Mouse (Mus musculus) thymus, postnatal 14 days (tissue): Measurements from ENCODE around the gene Uck1.

Experiments used
- DNase-seq: peaks from one replicate; pipeline ENCODE4 v3.0.0; 2021

Uck1 gene

DNA sequence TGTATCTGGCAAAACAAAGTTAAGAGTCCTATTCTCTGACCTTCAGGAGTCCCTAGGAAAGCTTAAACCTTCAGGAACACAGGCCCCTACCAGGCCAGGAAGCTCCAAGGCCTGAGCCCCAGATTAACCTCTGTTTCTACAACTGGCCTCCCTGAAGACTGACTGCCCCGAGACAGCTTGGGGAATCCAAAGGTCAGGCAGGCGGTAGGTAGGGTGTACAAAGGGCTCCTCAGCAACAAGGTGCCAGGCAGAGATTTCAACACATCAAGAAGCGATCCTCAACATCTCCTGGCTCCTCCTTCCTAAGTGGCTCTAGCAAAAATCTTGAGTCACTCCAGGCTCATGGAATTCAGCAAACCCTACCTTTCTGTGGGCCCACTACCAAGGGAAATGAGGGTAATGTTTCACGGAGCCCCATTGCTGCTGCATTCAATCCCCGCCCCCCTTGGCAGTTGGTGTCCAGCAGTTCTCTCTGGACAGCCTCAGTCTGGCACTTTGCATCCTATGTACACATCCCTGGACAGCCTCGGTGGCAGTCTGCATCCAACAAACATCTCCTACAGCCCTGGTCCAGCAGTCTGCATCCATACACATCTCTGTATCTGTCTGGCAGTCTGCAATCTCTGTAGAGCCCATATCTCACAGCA lies 949 bp downstream of the Uck1 start:
- DNase-seq, result no peak

- DNase-seq, result no peak
Observed at GRCm38 (mm10) chr2:32256273-32256672, 3.7 kb downstream of the Uck1 start.

DNA sequence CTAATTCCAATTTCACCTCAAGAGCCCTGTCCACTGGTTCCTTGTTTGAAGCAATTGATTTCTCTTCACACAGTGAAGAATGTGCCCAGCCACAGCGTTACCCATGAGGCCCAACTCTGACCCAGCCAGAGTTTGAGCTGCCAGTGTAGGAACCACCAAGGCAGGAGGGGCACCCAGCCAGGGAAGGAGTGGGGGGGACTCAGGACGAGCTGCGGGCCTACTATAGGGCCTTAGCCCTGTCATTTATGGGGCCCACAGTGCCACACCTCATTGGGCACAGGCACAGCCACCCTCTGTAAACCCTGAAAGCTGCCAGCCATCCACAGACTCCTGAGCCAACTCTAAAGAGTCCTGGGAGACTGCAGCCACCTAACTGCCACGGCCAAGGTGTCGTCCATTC lies 5.4 kb downstream of the Uck1 start:
- DNase-seq, result no peak

DNA sequence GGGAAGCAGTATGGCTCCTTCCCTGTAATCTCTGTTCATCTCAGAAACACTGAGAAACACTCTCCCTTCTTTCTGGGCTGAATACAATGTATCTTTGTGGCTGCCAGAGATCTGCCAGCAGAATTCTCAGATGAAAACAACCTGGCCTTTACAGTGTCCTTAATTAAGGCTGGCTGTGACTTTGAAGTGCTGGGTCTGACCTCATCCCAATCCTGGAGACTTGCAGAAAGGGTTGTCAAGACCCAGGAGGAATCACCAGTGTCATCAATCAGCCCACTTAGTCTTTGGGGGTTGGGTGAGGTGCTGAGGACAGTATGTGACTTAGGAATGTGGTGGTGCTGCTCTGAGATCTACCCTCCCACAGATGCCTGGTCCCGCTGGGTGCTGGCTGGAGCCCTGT lies 6.6 kb downstream of the Uck1 start:
- DNase-seq, result no peak

DNA sequence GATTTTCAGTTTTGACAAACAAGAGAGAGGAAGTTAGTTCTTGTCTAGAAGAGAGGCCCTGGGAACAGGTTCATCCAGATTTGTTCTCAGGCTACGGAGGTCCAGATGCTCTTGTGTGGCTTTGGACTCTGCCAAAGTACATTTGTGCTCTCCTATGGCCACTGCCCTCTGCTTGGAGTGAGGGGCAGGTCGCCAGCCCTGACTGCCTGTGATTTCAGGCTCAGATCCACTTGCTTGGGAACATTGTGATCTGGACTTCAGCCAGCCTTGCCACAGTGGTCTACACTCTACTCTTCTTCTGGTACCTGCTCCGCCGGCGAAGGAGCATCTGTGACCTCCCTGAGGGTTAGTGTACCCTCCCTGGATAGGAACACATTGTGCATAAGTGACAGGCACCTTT lies 7.3 kb downstream of the Uck1 start:
- no peak for DNase-seq

GRCm38 (mm10) chr2:32251791-32252527 lies 8.0 kb downstream of the Uck1 start:
- DNase-seq, result no peak

- no peak for DNase-seq
Observed at GRCm38 (mm10) chr2:32248377-32249361, 11.3 kb downstream of the Uck1 start.

DNA sequence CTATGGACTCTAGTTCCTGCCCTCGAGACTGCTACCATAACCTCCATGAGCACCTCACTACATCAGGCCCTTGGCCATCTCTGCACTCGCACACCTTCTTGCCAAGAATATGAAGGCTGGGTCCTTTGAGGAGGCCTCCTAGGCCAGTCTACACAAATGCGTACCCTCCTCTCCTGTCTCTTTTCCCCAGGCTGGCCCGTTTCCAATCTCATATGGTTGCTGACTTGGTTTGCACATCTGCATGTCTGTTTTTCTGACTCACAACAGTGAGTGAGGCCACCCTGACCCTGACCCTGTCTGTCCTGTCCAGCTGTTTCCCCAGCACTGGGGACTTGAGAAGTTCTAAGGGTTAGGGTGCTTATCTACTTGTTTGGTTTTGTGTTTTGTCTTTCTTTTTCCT lies 13.2 kb downstream of the Uck1 start:
- DNase-seq, result no peak

DNA sequence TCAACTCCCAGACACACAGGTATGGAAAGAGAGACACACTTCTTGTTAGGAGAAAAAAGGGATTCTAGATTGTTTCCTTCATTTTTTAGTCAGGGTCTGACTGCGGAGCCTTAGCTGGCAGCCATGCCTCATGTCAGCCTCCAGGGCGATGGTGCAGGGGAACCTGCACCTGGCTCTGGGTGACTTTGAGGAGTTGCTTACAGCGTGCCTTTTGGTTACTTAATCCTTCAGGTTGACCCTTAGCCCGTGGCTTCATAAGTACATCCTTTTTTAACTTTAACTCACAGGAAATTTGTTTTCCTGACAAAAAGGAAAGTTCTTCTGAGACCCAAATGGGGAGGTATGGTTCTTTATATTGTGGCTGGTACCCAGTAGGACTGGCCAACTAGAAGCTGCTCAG lies 17.0 kb downstream of the Uck1 start:
- no peak for DNase-seq

- DNase-seq, result no peak
Observed at GRCm38 (mm10) chr2:32240591-32240990, 19.4 kb downstream of the Uck1 start.

DNA sequence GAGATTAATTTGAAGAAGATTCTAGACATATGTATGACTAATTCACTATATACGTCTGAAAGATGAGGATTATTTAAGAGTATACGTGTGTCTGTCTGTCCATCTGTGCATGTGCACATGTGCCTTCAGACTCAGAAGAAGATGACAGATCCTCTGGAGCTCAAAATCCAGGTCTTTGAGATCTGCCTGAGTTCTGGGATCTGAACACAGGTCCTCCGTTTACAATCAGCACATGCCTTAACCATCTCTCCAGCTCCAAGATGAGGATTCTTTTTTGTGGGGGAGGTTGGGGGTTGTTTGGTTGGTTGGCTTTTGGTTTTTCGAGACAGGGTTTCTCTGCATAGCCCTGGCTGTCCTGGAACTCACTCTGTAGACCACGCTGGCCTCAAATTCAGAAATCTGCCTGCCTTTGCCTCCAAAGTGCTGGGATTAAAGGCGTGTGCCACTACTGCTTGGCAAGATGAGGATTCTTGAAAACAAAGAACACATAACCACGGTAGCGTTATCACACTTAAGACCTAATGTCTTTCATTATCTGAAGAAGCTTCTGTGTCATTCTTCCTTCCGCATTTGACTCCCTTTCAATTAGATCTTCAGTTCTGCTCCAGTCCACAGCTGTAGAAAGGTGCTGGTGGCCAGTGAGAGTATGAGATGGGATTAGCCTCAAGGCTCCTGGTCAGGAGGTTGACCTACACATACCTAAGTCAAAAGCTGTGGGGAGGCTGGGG lies 21.1 kb downstream of the Uck1 start:
- no peak for DNase-seq

- DNase-seq, result no peak
Observed at GRCm38 (mm10) chr2:32237571-32237970, 22.4 kb downstream of the Uck1 start.

- DNase-seq, result peak; percentile 58
Observed at GRCm38 (mm10) chr2:32236760-32237487, 23.0 kb downstream of the Uck1 start.

DNA sequence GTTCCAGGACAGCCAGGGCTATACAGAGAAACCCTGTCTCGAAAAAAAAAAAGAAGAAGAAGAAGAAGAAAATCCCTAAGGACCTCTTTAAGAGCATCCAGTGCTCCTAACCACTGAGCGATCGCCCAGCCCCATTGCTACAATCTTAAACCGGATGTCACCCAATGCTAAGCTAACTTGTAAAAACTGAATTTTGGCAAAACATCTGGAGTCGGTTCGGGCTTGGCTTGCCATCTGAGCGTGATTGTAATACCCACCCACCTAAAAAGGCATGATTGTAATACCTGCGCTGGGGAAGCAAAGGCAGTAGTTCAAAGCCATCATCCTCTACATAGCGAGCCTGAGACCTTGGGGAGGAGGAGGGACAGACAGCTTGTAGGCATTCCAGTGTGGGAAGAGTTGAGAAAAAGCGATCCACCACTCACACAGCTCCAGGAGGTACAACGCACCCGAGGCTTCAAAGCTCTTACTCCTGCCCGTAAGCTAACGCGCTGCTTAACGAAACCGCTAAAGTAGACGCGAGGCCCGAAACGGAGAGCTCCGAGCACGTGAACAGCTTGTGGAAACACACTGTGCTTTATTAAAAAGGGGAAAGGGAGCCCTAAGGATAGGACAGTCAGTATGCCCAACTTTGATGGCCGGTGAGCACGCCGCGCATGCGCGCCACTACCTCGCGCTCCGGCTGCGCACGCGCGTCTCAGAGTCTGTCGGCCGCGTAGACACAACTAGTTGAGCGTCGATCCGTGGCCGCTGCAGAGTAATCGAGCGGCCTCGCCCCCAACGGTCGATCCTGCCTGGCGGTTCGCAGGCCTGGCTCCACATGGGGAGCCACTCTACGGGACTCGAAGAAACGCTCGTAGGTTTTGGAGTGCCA lies 23.8 kb downstream of the Uck1 start, which contains the start of gene Pomt1:
Gene Pomt1, plus strand, starts transcription at position 705 of the 874 bp plus-strand sequence.
- peak; percentile 91 for DNase-seq

DNA sequence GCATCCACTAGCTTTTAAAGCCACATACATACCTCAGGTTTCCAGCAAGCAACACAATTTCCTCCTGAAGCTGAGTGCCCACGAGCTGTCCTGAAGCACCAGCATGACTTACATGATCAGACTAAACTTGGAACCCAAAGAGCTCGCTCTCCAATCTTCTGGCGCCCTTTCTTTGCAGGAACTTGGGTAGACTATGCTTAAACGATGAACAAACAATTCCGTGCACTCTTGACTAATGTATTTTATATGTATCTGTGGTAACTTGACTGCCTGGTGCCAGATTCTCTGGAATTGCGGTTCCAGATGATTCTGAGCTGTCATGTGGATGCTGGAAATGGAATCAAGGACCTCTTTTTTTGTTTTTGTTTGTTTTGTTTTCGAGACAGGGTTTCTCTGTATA lies 24.5 kb downstream of the Uck1 start:
- no peak for DNase-seq

DNA sequence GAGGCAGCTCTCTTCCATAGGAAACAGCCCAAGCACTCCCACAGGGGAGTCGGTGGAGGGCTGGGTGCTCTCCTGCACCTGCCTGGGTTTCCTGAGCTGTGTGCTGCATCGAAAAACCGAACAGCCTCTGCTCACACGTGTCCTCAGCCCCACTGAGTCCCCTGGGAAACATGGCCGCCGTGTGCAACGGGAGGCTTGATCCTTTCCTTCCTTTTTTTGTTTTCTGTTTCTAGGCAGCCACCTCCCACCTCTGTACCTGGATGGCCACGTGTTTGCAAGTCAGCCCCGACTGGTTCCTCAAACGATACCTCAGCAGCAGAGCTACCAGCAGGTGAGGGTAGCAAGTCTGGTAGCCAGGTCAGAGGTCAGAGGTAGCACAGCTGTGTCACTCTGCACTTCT lies 37.9 kb downstream of the Uck1 start:
- DNase-seq, result no peak

DNA sequence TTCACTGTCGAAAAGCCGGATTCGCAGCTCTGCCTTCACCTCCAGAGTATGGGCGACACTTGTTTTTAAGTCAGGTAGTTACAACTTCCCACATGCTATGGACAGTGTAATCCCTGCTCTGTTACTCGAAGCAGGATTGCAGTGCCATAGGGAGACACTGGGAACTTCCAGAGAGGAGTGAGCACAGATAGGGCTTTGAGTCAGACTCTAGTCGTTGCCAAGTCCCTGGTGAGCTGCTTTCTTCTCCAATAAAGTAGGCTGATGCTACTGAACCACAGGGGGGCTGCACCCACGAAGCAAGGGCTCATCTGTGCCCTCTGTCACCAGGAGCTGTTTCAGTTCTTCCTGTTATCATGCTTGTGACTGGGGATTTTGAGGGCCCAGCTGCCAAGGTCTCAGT lies 38.4 kb downstream of the Uck1 start:
- DNase-seq, result no peak

DNA sequence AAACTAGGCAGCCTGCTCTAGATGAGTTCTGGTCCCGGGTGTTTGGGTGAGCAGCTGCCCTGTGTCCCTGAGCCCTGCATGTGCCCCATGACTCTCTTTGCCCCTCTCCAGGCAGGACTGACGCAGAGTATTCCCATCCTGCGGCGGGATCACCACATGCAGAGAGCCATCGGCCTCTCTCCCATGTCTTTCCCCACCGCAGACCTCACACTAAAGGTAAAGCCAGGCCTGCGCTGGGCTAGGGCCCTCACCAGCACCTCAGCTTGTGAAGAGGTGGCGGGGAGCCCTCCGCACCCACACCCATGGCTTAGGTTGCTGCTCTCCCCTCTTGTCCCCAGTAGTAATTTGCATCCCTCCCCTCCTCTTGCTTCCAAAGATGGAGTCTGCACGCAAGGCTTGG lies 39.0 kb downstream of the Uck1 start:
- no peak for DNase-seq

DNA sequence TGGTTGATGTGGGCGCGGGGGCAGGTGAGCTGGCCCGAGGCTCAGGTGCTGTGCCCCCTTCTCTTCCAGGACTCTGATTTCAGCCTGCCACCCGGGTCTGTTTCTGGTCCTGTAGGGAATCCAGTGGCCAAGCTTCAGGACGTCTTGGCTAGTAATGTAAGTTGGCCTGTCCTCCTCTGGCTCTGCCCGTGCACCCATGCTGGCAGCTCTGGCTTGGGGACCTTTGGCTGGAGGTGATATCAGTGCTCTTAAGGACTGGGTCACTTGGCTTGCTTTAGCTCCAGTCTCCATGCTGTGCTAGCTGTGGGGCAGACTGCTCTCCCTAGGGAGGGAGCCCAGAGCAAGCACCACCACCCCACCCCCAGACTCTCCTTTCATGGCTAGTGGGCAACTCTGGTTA lies 39.9 kb downstream of the Uck1 start:
- no peak for DNase-seq

DNA sequence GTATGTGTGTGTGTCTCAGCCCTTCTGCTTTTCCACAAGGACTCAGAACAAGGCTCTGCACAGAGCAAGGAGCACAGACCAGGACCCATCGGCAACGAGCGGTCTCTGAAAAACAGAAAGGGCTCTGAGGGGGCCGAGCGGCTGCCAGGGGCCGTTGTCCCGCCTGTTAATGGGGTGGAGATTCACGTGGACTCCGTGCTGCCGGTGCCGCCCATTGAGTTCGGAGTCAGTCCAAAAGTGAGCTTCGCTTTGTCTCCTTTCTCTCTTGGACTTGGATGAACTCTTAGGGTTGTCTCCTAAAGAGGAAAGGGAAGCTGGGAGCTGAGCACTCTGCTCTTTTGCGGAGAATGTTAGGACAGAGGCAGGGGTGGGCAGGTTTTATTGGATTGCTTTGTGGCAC lies 40.5 kb downstream of the Uck1 start:
- no peak for DNase-seq
